8 mouse cellular contexts compared by ENCODE assay signal in genomic region chr2:32875675-32876489, GRCm38 (mm10). TPM values are rescaled to one million over a fixed set of nuclear protein-coding genes. Genes with fewer than 3 reads are reported as not detected.
DNase-seq lines count a peak whose midpoint lies in the region; ATAC-seq lines count a peak whose summit lies in the region.

Fam129b (plus strand) TSS chr2:32876114.

- peak within 1 kb of the TSS; percentile 90 for H3K9ac ChIP-seq in hindbrain, embryonic 12.5 days

- H3K4me2 ChIP-seq in hindbrain, embryonic 12.5 days (replicated peaks): peak within 1 kb of the TSS; percentile 92

- peak within 1 kb of the TSS; percentile 94 for H3K27ac ChIP-seq in hindbrain, embryonic 12.5 days

- peak; percentile 36 for DNase-seq in T-cell, adult 2 months (ENCODE audit: low spot score)
- DNase-seq in cerebellum, postnatal 14 days: peak; percentile 90 to 91
- peak; percentile 54 to 75 for DNase-seq in frontal cortex, postnatal 10 days (ENCODE audit: low spot score in 2 of 2)
- DNase-seq in layer of hippocampus, postnatal 14 days (ENCODE audit: low spot score in 2 of 2): peak; percentile 59 to 69
- DNase-seq in lung, postnatal 10 days: peak; percentile 94
- peak; percentile 88 for DNase-seq in ovary, postnatal 14 days (ENCODE audit: low spot score)
- peak; percentile 69 for DNase-seq in thymus, postnatal 25 days

- under 1% methylated on average over 61 of the region's 68 CpGs for WGBS in hindbrain, embryonic 12.5 days

- H3K27me3 ChIP-seq in hindbrain, embryonic 12.5 days: no peaks in the 10 kb centered on the region

- peak; percentile 92 for ATAC-seq in hindbrain, embryonic 12.5 days (ENCODE audit: low FRiP score)

- no peaks in the 10 kb centered on the region for H3K36me3 ChIP-seq in hindbrain, embryonic 12.5 days

- H3K4me3 ChIP-seq in hindbrain, embryonic 12.5 days: peak within 1 kb of the TSS; percentile 80

- peaks cover 55% of the 10 kb centered on the region for H3K4me1 ChIP-seq in hindbrain, embryonic 12.5 days

- H3K9me3 ChIP-seq in hindbrain, embryonic 12.5 days (replicated peaks): no peaks in the 10 kb centered on the region

RNA-seq across cellular contexts. Expression of gene Fam129b, which starts in this region (rescaled TPM):
- 42.2 and 43.8 TPM in 2 replicates for polyA plus RNA-seq in hindbrain, embryonic 12.5 days (2016; fragmentation: Nextera tagmentation; extraction: Ambion mirVana)
- total RNA-seq in layer of hippocampus, postnatal 14 days (2021): 10 to 100 TPM; 15.2 to 18.7 TPM

Comparison
In these comparisons a context has a peak if more than half of its experiments do, and no peak if none do; other contexts are left out.
1. Peak in every context shown above with its lines: DNase-seq, ATAC-seq, H3K4me3 ChIP-seq and H3K27ac ChIP-seq.
2. DNase-seq: peak in every context shown above with its lines; median percentile 94 in lung, postnatal 10 days; 90 in cerebellum, postnatal 14 days; 88 in ovary, postnatal 14 days; 69 in thymus, postnatal 25 days; 64 in frontal cortex, postnatal 10 days; 64 in layer of hippocampus, postnatal 14 days; 36 in T-cell, adult 2 months.